Mouse (Mus musculus) cortical plate, adult 2 months (tissue): ENCODE measurements around the gene Pde2a.

Experiments
- CTCF ChIP-seq: fragments of 200-500 bp; IDR thresholded peaks from 2 replicates; pipeline ENCODE4 v1.5.1; 2011; ENCODE audit warnings: mild to moderate bottlenecking, control low read depth, low read length; ENCODE audit not compliant: insufficient read depth; ENCODE audit errors: extremely low read depth
- POLR2A ChIP-seq: fragments of 200-500 bp; IDR thresholded peaks from 2 replicates; pipeline ENCODE4 v1.6.1; 2011; ENCODE audit warnings: mild to moderate bottlenecking, low read length, control low read depth; ENCODE audit not compliant: insufficient read depth; ENCODE audit errors: extremely low read depth

DNA sequence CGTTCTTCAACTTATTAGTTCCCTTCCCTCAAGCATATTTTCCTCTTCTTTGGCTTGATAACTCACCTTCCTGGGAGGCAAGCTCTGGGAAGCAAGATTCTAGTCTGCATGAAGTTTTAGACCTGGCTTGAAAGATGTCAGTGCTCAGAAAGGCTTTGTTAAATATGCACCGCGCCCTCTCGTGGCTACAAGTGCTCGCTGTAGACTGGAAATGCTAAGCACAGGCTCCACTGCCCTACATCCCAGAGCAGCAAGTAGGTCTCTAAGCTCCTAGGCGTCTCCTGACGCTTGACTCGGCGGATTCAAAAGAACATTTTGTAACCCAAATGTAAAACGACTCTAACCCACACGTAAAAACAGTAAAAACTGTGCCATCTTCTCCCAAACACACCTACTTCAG is 119.6 kb downstream of the Pde2a start:
- TF ChIP-seq CTCF (peak; percentile 71), POLR2A (no peak)
